Mouse (Mus musculus): ENCODE results near the gene Anp32e.
"Not testable (repeated sequence)": the region's sequence is repeated elsewhere in the genome, so short reads cannot be mapped to it uniquely, and the experiment has no call there.

Anp32e gene

DNA sequence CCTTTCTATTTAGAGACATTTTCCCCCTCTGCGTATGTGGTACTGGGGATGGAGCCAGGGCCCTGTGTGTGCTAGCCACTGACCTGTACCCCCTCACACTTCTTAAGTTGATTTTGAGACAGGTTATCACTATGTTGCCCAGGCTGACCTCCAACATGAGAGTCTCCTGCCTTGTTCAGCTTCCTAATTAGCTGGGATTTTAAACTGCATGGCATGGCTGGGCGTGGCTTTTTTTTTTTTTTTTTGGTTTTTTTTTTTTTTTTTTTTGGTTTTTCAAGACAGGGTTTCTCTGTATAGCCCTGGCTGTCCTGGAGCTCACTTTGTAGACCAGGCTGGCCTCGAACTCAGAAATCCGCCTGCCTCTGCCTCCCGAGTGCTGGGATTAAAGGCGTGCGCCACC lies 48.5 kb downstream of the Anp32e start:
- DNase-seq, result not testable (repeated sequence)

DNA sequence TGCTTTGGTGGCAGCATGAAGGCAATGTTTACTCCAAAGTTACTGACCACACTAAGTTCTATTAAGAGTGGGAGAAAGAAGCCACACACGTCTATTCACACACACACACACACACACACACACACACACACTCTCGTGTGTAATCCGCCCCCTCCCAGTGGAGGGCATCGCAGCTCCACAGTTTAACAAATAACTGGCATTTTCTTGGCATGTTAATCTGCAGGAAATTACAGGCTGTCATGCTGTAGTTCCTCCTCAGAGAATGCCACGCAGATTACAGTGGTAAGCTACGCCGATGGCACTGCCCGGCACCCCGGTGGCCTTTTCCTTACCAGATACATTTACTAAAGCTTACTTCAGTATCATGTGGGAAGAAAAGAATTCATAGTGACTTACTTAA lies 49.2 kb downstream of the Anp32e start:
- DNase-seq, result no peak

GRCm38 (mm10) chr3:95980276-95980970 lies 51.4 kb downstream of the Anp32e start:
- DNase-seq, result no peak

- no peak for DNase-seq
Observed at GRCm38 (mm10) chr3:95982129-95982528, 53.1 kb downstream of the Anp32e start.

DNA sequence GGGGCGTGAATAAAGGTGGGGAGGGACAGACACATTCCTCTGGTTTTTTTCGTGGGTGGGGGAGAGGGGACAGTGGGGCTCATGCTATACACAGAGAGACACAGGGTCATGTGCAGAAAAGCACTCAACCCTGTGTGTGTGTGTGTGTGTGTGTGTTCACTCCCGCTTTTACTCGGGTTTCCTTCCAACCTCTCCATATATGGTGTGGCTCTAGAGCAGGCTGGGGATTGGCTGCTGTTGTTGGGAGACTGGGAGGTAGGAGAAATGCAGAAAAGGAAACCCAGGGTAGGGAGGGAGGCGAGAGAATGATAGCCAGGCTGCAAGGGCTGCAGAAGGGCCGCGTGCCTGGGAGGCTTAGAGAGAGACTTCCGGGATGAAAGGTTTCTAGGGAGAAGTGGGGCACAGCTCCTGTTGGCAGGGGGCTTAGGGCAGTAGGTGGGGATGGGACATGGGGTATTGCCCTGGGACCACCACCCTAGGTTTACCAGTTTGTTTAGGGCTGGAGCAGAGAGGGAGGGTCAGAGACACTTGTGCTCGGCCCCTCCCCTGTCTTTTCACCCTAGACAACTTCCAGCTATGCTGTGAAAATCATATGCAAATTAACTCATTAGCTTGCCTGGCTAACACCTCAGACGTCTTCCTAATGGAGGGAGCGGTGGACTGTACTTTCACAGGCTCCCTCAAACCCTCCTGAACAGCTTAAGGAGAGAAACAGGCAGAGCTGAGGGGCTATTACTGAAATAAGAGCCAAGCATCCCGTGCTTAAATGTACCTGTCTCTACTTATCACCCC lies 56.4 kb downstream of the Anp32e start:
- DNase-seq, result peak; percentile 38

DNA sequence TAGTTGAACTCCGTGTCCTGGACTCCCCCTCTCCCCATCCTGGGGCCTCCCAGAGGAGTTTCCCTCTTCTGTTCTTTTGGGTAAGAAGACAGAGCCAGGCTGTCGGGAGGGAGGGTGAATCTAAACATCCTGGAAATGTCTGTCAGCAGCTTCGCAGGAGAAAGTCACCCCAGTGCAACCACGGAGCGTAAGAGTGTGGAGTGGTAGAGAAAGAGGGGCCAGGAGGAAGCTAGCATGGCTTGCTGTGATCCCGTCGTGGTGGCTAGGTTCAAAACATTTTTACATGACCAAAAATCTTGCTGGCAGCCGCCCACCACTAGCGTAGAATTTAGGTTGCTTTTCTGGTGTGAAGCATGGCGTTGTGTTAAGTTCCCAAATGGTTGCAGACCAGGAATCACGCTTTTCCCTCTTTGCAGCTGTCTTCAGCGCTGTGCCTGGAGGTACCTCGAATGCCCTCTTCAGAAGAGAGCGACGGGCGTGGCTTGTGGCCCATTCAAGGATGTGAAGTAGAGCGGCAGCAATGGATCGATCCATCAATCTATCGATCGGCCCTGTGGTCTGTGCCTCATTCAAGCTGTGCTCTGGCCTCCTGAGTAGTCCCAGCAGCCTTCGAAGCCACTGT lies 57.1 kb downstream of the Anp32e start:
- DNase-seq, result no peak

- no peak for DNase-seq
Observed at GRCm38 (mm10) chr3:95986984-95987383, 57.9 kb downstream of the Anp32e start.

- no peak for DNase-seq
Observed at GRCm38 (mm10) chr3:95987386-95988110, 58.5 kb downstream of the Anp32e start.

DNA sequence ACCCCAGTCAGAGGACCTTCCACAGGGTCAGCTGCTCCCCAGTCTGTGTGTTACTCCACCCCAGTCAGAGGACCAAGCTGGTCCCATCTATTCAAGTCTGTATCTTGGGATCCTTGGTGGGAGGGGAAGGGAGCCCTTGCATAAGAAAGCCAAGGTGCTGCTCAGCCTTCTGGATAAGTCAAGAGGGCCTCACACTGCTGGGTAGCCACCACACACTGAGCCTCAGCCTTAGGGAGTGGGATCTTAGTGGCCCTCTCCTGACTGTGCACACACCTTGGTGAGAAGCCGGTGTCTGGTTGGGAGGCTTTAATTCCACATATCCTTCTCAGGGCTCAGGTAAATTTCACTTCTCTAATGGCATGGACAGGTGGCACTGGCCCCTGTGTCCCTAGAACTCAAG lies 59.1 kb downstream of the Anp32e start:
- DNase-seq, result no peak

DNA sequence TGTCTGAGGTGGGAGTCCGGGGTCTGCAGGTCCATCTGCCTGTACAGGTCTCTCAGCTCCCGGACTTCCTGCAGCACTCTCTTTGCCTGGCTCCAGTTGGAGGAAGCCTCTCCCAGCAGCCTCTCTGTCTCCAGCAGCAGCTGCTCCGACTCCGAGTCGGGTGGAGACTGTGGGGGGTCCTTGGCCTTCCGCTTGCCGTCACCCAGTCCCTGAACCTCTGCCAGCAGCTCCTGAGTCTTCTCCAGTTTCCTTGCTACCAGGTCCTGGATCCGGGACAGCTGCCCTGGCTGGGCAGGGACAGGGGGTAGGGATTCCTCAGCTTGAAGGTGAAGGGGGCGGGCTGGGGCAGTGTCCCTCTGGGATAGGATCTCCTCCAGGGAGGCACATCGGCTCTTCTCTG lies 59.9 kb downstream of the Anp32e start:
- DNase-seq, result peak; percentile 47

GRCm38 (mm10) chr3:95990413-95990941 lies 61.4 kb downstream of the Anp32e start:
- DNase-seq, result no peak

DNA sequence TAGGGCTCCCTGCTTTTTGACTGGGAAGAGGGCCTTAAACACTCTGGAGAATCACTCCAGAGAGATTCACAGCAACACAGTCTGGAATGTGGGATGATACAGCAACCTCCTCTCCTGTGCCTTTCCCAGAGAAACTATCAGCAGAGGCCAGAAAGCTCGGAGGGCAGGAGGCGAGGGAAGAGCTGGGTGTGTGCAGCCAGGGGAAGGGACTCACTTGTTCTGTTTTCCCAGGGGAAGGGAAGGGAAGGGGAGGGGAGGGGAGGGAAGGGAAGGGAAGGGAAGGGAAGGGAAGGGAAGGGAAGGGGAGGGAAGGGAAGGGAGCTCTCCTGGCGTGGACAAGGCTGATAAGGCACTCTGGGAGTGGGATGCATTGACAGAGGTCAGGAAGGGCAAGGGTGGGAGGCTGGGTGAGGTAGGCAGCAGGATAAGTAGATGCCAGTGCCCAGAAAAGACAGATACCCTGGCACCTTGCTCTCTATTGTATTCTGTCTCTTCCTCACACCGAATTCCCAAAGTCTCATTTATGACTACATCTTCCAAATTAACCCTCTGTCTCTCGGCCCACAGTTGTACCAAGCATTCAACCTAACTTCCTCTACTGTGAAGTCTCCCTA lies 64.1 kb downstream of the Anp32e start:
- DNase-seq, result no peak

DNA sequence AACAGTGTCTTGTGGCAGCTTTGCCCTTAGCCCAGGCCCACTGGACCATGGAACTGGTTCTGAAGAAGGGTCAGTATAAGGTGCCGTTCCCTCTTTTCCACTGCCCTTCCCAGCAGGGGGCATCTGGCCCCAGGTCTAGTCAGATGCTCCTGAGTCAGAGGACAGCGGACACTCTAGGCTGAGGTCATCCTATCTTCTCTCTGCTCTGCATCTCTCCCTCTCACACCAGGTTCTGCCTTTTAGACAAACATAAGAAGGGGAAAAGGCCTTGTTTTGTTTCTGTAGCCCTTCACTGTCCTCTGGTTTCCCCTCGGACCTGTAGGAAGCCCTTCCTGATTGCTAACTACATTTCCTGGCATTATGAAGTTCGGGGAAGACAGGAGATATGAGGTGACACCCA lies 64.8 kb downstream of the Anp32e start:
- DNase-seq, result peak; percentile 42

- no peak for DNase-seq
Observed at GRCm38 (mm10) chr3:95994381-95994846, 65.4 kb downstream of the Anp32e start.

DNA sequence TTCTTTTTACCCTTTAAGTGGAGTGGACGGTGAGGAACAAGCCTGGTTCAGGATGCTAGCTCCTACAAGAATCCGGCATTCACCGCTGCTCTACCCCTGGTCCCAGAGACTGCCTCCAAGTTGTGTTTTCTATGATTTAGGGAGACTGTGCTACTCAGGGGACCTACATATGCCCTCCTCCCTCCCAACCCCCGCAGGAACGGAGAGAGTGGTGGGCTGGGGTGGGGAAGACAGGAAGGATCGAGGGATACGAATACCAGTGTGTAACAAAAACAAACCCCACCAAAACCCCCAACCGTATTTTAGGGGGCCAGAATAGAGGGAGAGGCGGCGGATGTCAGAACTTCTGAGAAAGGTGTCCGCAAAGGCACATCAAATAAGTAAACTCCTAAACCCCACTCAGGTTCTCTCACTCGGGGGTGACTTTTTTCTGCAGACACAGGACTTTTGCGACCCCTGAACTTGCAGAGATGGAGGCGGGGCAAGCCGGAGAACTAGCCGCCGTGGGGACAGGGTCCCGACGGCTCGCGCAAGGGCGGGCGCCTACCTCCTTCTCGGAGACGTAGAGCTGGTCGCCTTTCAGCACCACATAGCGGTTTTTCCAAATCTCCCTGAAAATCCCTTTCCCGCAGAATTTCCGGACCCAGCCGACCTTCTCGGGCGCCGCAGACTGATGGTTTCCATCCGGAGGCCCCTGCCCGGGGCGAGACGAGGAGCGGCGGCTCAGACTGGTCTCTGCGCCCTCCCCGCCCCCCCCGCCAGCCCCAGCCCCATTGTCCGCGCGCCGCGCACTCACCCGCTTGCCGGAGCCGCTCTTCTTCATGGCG lies 66.1 kb downstream of the Anp32e start:
- peak; percentile 48 for DNase-seq

- DNase-seq, result peak; percentile 70
Observed at GRCm38 (mm10) chr3:95995802-95996428, 66.9 kb downstream of the Anp32e start, which contains the start of gene Plekho1. TSS of gene Plekho1 (minus strand) at chr3:95996001.

DNA sequence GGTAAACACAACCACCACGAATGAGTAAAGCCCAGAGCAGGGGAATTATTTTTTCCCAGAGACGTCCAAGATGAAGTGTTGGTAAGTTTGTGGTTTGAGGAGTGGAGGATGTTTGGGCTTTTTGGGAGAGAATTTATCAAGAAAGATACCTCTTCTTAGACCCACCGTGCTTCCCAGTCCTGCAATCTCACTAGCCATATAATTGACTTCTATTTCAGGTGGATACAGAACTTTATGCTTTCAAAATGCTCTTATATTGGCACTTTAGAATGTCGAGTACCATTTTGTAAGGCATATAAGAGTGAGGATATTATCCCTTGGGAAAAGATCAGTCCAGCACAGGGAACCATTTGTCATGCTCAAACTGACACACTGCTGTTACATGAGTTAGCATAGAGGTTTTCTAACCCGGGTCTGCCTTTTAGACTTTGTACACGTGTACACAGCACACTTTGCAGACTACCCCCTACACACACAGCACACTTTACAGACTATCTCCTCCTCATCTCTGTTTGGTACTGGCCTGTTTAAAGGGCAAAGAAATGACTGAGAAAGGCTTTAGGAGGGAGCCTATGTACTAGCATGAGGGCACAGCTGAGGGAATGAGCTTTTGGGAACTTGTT lies 67.5 kb downstream of the Anp32e start:
- no peak for DNase-seq
